Mouse (Mus musculus) testis, adult 2 months (tissue): Measurements from ENCODE around the gene Son.

ENCODE experiments used
- CTCF ChIP-seq: fragments of 200-500 bp; IDR thresholded peaks from 2 replicates; pipeline ENCODE4 v1.5.1; 2012; ENCODE audit warnings: low read depth, mild to moderate bottlenecking, inconsistent platforms, low read length, moderate library complexity; ENCODE audit not compliant: control insufficient read depth, insufficient read depth, insufficient replicate concordance
- POLR2A ChIP-seq: fragments of 200-500 bp; IDR thresholded peaks from 2 replicates; pipeline ENCODE4 v1.6.1; 2012; ENCODE audit warnings: low read depth, mild to moderate bottlenecking, inconsistent platforms, low read length, moderate library complexity; ENCODE audit not compliant: control insufficient read depth

GRCm38 (mm10) chr16:91678147-91678911, 31.0 kb downstream of the Son start:
- no peak for TF ChIP-seq POLR2A
- TF ChIP-seq CTCF = no peak
